Mouse (Mus musculus) activated CD4-positive, CD25-positive, alpha-beta regulatory T cell (primary cell): Measurements from ENCODE around the gene Tdgf1. TPM values are rescaled to one million over a fixed set of nuclear protein-coding genes. Genes with fewer than 3 reads are reported as not detected.

Experiments
- polyA plus RNA-seq, 2 experiments: library from polyadenylated mRNA; unstranded; fragments of 100-300 nt; shearing (Covaris generic); gene quantifications; one replicate each; pipeline ENCODE4 v1.2.1; 2017

Gene Tdgf1
- 1 to 10 TPM; 3.3 to 7.6 TPM for polyA plus RNA-seq

DNA sequence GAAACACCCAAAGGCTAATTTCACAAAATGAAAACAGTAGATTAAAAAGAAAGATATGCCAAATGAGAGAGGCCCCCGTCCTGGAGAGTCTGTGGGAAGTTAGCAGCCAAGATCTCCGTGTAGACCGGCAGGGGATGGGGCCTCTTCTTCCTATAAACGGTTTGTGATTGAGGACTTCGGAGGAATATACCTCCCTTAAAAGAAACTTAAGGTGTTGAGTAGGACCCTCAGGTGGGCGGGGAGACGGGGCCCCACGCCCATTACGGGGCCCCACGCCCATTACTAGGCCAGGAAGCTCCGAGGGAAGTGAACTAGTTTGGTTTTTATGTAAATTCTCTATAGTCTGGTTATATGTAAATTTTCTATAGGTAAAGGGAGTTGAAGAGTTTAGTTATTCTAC lies at the start of gene Tdgf1:
Gene Tdgf1 (minus strand): TSS at position 233 of the 400 bp plus-strand sequence.

GRCm38 (mm10) chr9:110990204-110990603 lies 44.2 kb upstream of the Tdgf1 start, which contains the start of gene Rtp3:
Rtp3 (minus strand) TSS chr9:110990583.

DNA sequence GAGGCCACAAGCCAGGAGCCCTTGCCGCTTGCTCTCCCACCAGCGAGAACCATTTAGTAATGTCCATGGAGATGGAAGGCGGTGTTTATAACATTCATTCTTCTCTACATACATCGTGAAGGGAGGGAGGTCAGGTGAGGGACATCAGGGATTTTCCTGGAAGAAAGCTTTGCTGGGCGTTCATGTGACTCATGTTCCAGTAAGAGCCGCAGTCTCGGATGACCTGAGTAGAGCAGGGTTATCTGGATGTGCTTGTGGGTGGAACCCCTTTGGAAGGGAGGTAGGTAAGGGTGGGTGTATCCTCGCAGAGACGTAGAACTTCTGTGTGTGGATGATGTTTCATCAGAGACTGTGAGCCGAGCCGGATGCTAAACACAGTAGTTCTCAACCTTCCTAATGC lies 5.4 kb upstream of the Tdgf1 start, which contains the start of gene Lrrc2:
Gene Lrrc2 (plus strand): TSS at position 149 of the 400 bp plus-strand sequence.

DNA sequence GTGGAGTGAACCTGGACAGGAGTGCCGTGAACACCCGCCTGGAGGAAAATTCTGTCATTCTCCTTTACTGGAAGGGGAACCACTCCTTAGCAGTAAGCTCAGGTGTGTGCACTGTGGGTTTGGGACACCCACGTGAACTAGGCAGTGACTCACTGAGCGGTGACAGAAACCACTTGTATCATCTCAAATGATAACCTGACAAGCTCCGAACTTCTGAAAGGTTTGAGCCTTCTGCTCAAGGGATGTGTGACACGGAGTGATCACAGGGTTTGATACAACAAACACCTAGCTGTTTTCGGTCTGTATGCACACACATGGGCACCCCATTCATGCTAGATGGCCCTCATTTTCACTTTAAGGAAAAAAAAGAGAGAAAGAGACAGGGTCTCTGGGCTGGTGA lies 29.2 kb downstream of the Tdgf1 start, which contains the start of gene Fam240a:
Gene Fam240a (minus strand): TSS at position 76 of the 400 bp plus-strand sequence.

Other genes starting within 250 kb of the Tdgf1 start
- gene Myl3, start 204.3 kb downstream of the Tdgf1 start, polyA plus RNA-seq = not detected
- gene Pth1r, start 199.0 kb downstream of the Tdgf1 start, polyA plus RNA-seq = under 1 TPM in 1 of 2 experiments, not detected in 1; 0.07 TPM
- gene Prss42, start 148.0 kb downstream of the Tdgf1 start, polyA plus RNA-seq = not detected
- not detected for gene Prss44, start 132.2 kb downstream of the Tdgf1 start, polyA plus RNA-seq
- gene Prss43, start 119.5 kb downstream of the Tdgf1 start, polyA plus RNA-seq = under 1 TPM in 1 of 2 experiments, not detected in 1; 0.10 TPM
- gene Prss45, start 111.6 kb downstream of the Tdgf1 start, polyA plus RNA-seq = under 1 TPM in 1 of 2 experiments, not detected in 1; 0.20 TPM
- not detected for gene Prss46, start 101.7 kb downstream of the Tdgf1 start, polyA plus RNA-seq
- gene Prss50, start 88.2 kb downstream of the Tdgf1 start, polyA plus RNA-seq = under 1 TPM in 1 of 2 experiments, not detected in 1; 0.77 TPM
- gene Als2cl, start 66.3 kb downstream of the Tdgf1 start, polyA plus RNA-seq = 10 to 100 TPM; 20.6 to 33.1 TPM
- gene Tmie, start 66.0 kb downstream of the Tdgf1 start, polyA plus RNA-seq = 10 to 100 TPM in 1 of 2 experiments, 1 to 10 TPM in 1; 6.7 to 16.9 TPM
- 1 to 10 TPM in 1 of 2 experiments, not detected in 1; 5.1 TPM for gene Fam240a, start 29.3 kb downstream of the Tdgf1 start, polyA plus RNA-seq
- under 1 TPM in 1 of 2 experiments, not detected in 1; 0.12 TPM for gene Lrrc2, start 5.4 kb upstream of the Tdgf1 start, polyA plus RNA-seq
- gene Rtp3, start 44.4 kb upstream of the Tdgf1 start, polyA plus RNA-seq = not detected
- 1 to 10 TPM in 1 of 2 experiments, not detected in 1; 1.3 TPM for gene Ltf, start 73.1 kb upstream of the Tdgf1 start, polyA plus RNA-seq
- 10 to 100 TPM in 1 of 2 experiments, 1 to 10 TPM in 1; 6.4 to 28.2 TPM for gene Ccrl2, start 111.4 kb upstream of the Tdgf1 start, polyA plus RNA-seq
- gene Lrrfip2, start 171.4 kb upstream of the Tdgf1 start, polyA plus RNA-seq = 10 to 100 TPM; 31.1 to 32.0 TPM